Mouse (Mus musculus): ENCODE measurements around the gene Kcnk4.
A peak's percentile ranks its signal among the peaks of the same experiment; 100 is the strongest.

Kcnk4 gene

DNA sequence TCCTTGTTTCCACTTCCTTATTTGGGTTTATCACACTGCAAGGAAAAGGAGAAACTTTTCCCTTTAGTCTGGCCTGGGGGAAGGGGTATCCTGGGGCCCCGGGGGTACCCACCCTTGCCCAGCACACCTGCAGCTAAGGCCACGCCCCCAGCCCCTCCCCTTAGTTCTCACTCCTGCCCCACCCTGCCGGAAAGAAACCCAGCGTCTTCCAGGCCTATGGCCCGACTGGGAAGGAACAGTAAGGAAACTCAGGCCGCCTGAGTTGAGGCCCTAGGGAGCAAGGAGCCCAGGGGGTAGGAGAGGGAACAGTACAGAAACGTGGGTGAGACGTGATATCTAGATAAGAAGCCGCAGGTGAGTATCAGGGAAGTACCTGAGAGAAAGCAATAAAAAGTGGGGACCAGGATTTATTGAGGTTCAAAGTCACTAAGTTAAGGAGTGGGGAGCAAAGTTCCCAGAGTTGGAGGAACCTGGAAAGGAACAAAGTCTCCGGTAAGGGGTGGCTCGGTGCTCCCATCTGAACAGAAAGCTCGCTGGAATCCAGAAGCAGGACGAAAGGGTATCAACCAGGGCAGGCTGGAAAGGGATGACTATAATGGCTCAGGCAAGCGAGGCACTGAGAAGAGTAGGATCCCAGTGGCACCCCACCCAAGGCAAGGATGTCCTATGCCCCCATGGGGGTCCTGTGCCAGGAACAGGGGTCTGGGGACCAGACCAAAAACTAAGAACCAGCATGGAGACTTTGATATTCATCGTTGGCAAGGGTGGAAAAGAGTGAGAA, 34.4 kb upstream of the Kcnk4 start:
- DNase-seq (ENCODE audit: low spot score in 2 of 2), result no peak

DNA sequence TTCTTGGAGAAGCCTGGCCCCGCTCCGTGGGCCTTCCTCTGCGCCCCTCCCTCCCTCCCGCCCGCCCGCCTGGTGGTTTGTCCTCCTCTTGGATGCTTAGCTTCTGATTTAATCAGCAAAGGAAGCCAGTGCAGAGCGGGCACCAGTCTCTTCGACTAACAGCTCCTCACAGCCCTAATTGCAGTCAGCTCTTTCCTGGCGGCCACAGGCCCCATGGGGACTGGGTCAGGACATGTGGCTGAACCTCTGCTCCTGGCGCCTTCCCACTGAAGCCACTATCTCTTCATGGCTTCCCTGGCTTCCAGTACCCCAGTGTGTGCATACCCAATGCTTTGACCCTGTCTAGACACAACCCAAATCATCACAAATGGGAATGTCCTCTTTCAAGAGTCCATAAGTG, 22.1 kb upstream of the Kcnk4 start:
- no peak for DNase-seq (ENCODE audit: low spot score in 2 of 2)

DNA sequence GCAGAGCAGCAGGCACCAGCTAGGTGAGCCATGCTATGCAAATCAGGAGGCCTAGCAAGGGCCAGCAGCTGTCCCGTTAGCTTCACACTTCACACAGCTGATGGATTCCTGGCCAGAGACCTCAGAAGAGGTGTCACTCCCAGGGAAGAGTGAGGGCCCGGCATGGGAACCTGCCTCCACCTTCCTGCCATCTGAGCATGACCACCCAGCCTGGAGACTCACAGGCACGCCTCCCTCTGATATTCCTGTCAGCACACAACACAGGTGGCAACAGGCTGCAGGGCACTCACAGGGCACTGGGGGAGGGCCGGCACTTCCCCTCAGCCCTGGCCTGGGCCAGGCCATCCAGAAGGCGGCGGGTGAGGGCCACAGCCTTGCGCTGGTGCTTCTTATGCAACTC, 21.1 kb upstream of the Kcnk4 start:
- DNase-seq (ENCODE audit: low spot score in 2 of 2), result no peak

DNA sequence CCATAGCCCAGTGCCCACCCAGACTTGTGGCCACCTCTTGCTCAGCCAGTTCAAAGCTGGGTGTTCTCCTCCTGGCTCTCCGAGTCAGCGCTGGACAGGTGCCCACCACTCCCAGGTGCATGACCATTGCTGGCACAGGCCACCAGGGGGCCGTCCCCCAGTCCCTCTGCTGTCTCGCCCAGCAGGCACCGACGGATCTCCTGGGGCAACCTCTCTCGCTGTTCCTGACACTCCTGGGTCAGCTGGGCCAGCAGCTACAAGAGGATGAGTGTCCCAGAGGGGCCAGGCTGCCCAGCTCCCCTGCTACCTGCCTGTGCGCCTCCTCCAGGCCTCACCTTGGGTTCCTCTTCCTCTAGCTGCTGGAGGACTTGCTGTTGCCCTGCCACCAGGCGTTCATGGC, 19.7 kb upstream of the Kcnk4 start:
- no peak for DNase-seq (ENCODE audit: low spot score in 2 of 2)

DNA sequence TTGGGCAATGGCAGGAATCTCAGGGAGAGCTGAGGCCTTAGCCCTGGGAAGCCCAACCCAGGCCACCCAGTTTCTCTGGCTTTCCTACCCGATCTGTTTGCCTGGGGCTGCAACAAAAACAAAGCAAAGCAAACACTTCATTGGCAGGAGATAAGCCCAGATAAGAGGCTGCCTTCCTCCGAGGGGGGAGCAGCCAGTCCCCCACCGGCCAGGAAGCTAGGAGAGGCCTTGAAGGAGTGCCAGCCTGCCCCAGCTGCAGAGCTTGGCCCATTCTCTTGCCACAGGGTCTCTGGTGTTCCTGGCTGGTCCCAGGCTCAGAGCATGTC, 18.4 kb upstream of the Kcnk4 start:
- DNase-seq (ENCODE audit: low spot score in 2 of 2), result no peak

DNA sequence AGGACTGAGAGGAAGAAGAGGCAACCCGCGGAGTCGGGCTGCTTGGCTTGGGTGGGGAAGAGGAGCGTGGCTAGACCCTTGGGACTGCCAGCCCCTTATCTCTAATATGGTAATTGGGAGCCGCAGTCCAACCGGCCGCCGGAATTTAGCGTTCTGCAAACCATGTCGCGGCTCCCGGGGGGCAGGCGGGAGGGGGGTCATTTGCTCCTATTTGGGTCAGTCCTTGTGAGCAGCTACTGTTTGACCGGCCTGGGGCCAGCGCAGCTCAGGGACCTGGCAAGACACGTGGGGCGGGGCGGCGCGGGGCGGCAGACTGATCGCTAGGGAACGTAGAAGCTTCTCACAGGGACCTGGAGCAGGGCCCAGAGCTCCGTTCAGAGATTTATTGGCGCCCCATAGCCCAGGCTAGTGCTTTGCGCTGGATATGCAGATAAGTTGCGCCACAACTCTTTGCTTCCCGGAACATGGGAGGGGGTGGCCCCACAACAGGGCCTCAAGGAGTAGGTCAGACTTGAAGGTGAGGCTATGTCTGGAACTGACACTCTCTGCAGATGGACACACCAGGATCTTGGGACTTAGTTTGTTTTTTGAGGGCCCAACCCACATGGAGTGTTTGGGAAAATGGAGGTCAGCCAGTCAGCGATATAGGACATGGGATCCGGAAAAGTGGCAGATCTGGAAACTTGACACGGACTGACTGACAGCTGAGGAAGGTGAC, 17.8 kb upstream of the Kcnk4 start:
- peak; percentile 52 to 61 for DNase-seq (ENCODE audit: low spot score in 2 of 2)

DNA sequence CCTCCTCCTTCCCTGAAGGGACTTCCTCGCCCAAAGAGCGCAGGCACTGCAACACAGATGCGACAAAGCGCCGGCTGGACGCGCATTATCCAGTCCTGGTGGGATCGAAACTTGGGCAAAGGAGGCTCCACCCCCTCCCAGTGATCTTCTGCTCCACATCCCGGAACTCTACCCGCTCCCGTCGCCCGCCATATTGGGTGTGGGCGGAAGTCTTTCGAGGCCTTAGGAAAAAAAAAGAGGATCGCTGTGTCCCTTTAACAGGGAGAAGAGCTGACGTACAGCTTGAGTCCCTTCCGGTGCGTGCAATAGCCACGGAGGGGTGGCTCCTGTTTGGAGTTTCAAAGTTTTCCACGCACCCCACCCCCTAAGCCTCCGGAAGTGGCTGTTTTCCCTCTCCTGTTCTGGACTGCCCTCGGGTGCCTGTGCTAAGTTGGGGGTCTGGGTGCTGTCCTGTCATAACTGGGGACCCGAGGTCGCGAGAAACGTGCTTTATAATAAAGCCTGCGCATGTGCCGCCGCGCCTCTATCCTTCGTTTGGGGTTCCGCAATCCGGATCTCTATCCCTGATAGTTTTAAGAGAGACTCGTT, 17.2 kb upstream of the Kcnk4 start:
- peak; percentile 83 to 88 for DNase-seq (ENCODE audit: low spot score in 2 of 2)

DNA sequence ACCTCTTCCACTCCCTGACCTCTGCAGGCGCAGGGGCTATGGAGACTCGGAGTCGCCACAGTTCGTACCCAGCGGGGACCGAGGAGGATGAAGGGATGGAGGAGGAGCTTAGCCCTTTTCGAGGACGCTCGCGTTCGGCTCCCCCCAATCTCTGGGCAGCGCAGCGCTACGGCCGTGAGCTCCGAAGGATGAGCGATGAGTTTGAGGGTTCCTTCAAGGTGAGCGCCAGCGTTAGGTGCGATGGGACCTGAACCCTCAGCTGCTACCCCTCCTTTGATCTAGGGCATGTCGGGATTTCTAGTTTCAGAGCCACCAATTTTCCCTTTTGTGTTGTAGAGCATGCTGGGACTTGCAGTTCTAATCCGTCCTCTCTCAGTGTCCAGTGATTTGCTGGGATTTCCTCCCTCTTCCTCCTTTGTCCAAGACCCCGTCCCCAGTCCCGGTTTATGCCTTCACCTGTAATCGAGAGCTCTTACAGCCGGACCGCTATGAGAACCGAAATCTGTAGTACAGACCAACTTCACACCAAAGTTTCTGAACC, 16.4 kb upstream of the Kcnk4 start:
- peak in 1 of 2 experiments; percentile 34 for DNase-seq (ENCODE audit: low spot score in 2 of 2)

DNA sequence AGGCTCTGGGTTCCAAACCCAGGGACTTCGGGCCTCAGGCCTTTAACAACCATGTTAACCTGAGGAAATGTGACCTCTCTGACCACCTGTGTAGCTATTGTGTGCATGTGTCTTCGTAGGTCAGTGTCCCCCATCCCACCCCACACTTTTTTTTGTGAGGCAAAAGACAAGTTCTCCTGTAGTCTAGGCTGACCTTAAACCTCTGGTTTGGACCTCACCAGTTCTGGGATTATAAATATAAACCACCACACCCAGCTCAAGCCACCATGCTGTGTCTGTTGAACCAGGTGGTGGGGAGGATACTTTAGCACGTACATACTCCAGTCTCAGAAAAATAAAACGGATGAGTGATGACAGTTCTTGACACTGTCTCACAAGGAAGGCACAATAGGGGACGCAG, 15.6 kb upstream of the Kcnk4 start:
- DNase-seq (ENCODE audit: low spot score in 2 of 2), result no peak

DNA sequence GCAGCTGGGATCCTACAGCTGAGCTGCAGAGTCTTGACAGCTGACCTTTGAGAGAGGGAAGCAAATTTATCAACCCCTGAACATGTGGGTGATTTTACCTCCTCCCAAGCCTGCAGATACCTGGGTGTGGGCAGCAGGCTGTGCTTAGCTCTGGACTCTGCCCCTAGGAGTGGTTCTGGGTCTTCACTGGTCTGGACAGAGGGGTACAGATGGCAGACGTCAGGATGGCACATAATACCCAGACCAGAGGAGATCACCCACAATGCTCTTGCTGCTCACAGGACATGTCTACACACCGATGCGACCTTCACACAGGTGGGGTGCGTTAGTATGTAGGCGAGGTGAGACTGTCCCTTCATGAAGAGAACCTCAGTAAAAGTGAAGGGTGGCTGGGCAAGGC, 15.2 kb upstream of the Kcnk4 start:
- no peak for DNase-seq (ENCODE audit: low spot score in 2 of 2)

DNA sequence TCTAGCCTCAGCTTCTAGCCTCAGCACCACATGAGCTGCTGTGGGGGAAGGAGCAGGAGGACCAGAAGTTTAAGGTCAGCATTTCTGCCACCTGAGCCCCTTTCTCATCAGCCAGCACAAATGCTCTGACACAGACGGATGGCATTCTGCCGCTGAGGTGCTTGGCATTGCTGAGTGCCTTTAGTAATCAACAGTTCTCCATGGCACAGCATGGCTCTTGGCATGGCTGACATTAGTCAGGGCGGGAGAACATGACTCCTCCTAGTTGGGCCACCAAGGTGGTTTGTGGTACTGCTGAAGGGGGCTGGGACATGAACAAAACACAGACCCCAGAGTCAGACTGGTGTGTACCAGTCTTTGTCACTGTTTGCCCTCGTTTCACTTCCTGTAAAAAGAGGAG, 13.9 kb upstream of the Kcnk4 start:
- no peak for DNase-seq (ENCODE audit: low spot score in 2 of 2)

DNA sequence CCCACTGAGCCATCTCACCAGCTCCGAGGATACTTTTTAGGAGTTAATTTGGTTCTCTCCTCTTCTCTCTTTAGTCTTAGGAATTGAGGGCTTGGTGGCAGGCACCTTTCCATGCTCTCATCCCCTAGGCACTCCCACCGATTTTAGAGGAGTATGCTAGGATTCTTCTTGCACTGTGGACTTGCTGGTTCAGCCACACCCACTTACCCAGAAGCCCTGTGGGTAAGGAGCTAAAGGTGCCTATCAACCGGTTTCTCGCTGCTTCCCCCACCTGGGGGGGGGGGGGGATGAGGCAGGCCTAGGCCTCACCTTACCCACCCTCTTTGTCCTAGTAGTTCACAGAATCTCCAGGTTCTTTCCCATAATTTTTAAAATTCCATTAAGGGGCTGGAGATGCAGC, 13.4 kb upstream of the Kcnk4 start:
- DNase-seq (ENCODE audit: low spot score in 2 of 2), result no peak

DNA sequence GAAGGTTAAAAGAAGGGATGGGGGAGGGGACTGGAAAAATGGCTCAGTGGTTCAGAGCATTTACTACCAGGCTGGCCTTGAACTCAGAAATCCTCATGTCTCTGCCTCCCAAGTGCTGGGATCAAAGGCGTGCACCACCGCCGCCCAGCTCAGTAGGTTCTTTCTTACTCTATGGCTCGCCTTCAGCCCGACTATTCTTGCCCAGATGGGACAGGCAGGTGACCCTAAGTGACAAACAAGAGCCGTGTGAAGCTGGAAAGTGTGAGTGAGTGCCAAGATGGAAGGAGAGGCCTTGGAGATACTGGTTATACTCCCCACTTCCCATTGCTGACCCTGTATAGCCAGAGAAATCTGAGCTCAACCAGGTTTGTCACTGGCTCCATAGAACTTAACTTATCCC, 9.4 kb upstream of the Kcnk4 start:
- no peak for DNase-seq (ENCODE audit: low spot score in 2 of 2)

DNA sequence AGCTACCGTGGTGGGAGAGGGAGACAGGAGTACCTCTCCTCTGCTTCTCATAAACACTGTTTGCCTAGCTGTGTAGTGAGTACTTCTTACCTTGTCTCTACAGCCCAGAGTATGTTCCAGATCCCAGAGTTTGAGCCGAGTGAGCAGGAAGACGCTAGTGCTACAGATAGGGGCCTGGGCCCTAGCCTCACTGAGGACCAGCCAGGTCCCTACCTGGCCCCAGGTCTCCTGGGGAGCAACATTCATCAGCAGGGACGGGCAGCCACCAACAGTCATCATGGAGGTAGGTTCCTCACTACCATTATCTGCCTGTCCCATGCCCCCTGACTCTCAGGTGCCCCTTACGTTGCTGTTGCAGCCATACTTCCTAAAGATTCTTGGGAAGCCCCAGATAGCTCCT, 8.4 kb upstream of the Kcnk4 start:
- DNase-seq (ENCODE audit: low spot score in 2 of 2), result no peak

DNA sequence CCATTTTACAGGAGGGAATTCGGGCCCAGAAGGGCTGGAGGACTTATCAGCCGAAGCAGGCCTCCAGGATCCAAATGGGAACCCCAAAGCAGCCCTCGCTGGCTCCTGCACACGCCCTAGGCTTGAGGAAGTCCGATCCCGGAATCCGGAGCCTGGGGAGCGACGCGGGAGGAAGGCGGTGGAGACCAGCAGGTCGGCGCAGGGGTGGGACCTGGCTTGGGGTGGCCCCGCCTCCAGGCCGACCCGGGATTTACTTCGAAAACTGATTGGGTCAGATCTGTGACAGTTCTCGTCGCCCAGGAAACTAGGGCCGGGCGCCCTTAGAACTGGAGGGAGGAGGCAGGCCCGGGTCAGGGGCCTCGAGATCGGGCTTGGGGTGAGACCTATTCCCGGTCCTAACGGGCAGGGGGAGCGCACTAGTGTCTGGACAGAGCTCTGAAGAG, 8.0 kb upstream of the Kcnk4 start, which contains the start of gene Gpr137:
Gpr137 (minus strand) TSS at position 232 of the 443 bp plus-strand sequence.
- peak; percentile 95 for DNase-seq (ENCODE audit: low spot score in 2 of 2)

DNA sequence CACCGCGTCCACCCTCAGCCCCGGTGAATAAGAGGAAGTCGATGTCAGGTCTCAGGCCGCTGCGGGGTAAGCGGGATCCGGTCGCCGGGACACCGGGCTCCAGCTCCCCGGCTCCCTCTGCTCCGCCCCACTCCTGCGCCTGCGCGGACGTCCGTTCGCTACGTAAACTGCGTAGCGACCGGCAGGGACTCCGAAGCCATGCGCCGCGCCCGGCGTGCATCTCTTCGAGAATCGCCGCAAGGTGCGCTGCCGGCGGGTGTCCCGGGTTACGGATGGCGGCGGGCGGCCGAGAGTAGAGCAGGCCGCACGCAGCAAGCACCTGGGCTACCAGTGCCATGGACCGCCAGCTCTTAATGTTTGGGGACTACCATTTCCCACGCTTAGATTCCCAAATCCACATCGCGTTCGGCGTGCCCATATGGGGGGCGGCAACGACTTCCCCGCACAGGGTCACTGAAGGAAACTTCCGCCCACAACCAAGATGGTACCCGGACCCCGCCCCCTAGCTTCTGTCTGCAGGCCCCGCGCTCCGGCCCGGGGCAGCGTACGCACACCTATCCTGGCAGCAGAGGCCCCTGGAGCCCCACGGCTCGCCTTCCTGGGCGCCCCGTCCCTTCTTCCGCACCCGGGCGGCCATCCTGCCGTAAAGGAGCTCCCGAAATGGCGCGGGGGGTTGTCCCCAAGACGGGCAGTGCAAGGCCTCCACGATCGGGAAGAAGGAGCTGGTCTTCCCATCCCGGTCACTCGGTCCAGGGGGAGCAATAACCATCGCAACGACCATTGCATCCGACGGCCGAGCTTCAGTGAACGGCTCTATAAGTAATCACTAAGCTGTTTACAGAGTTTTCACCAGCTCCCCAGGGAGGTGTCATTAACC, 7.3 kb upstream of the Kcnk4 start, which contains the start of gene Bad:
Bad (plus strand) TSS at position 490 of the 877 bp plus-strand sequence.
- peak; percentile 89 to 90 for DNase-seq (ENCODE audit: low spot score in 2 of 2)

DNA sequence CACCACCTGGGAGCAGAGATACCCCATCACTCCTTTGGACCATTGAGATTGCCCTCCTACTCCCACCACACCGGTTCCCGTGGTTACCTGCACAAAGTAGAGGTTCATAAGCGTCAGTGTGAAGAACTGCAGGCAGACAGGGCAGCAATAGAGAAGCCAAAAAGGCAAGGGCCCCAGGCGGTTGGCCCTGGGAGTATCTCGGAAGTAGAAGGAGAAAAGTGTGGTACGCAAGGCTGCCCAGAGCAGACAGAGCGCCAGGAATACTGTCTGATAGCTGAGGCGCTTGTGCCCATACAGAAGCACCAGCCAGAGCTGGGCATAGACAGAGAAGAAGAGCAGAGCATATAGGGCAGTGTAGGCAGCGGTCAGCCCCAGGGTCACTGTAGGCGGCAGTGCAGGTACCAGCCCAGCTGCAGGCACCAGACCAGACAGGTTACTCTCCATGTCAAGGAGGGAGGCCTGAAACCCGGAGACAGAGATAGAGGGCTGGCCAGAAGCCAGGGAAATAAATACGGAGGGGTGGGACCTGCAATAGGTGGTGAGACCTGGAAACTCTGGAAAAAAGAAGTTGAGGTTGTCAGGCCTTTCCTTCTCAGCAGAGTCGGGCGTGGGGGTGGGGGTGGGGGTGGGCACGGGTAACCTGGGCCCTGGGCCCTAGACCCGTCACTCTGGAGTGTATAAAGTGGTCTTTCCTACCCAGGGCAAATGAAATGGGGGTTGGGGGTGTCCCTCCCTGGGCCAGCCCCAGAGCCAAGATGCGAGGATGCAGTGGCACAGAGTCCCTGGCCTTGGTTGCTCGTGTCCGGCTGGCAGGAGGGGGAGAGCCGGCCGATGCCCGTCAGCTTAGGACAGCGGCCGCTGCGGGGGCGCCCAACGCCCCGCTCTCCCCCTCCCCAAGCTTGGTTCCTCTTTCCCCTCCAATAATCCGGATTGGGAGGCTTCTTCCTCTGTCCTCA, 6.4 kb upstream of the Kcnk4 start:
- no peak for DNase-seq (ENCODE audit: low spot score in 2 of 2)

DNA sequence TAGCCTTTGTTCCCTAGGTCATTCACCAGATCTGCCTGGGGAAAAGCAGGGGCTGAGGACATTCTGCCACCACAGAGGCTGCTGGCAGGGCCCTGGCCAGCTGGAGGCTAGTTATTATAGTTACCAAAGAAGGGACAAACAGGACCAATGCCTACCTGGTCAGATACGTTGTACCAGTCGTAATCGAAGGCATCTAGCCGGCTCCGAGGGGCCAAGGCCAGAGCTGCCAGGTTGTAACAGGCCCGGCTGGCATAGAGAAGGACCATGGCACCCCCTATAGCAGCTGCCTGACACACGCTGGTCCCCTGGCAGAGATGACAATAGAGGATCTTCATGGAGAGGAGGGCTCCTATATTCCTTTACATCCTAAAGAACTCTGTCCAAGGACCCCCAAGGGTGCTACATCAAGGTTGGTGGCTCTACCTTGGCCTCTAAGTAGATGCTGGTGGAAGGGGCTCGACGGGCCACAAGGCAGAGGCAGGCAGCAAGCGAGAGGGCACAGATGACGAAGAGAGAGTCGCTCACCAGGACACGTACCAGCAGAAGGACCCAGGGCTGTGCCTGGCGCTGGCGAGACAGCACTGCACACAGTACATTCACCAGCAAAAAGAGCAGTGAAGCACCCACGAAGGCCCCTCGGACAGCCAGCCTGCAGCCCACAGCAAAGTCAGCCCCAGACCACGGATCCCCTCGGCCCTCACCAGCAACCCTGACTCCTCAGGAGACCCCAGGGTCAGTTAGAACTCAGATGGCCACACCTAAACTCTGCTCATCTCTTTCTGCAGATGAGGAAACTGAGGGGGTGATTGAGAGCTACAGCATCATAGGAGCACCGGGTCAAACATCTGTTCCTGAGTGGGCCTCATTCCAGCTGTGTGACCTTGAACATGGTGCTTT, 5.0 kb upstream of the Kcnk4 start:
- no peak for DNase-seq (ENCODE audit: low spot score in 2 of 2)
